Mouse (Mus musculus): ENCODE results near the gene Stn1.

Gene Stn1

GRCm38 (mm10) chr19:47542441-47542840, 5.1 kb upstream of the Stn1 start:
- DNase-seq (ENCODE audit: low read depth, low spot score): no peak

- DNase-seq (ENCODE audit: low read depth, low spot score): no peak
Observed at GRCm38 (mm10) chr19:47538801-47539200, 1.5 kb upstream of the Stn1 start.

DNA sequence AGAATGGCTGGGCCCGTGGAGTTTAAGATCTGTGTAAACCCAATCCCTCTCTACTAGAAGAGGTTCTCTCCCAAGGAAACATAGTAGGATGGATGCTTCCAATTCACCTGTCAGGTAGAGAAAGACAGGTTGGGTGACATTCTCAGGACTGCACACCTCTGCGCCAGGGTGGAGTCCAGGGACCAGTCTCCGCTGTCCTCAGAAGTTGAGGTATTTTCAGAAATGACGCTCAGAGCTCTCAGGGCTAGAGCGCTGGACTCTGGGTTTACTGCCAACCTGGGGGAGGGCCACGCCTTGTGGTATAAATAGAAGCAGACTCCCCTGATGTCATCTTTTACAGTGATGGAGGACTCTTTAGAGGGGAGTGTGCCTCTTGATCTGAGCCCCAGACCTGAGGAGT, 572 bp upstream of the Stn1 start:
- DNase-seq (ENCODE audit: low read depth, low spot score): peak; percentile 39

DNA sequence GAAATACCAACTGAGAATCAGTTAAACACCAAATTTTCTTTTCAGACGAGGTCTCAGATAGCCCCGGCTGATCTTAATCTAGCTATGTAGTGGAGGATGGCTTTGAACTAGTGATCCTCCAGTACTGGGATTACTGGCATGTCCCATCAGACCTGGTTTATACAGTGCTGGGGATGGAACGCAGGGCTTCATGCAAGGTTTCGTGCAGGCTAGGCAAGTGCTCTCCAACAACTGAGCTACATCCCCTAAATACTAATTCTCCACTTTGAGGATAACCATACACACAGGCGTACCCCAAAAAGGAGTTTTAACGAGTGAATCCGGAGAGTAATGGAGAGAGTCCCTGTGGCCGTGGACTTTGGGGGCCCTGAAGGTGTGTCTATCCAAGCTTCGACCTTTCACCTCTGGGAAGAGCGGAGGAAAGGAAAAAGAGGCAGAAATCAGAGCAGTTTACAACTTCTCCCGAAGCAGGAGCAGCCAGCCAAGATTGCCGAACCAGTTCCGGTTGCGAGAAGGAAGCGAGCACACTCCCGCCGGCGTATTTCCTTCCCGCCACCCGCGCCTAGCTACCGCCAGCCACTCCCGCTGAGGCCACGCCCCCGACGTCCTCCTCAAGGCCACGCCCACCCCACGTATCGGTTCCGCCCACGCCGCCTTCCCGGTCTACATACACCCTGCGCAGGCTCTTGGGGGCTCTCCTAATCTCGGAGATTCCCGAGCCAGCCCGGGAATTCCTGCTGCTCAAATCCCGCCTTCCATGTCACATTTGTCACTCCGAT, 597 bp downstream of the Stn1 start:
- DNase-seq (ENCODE audit: low read depth, low spot score): peak; percentile 97

GRCm38 (mm10) chr19:47534131-47534530, 3.2 kb downstream of the Stn1 start:
- DNase-seq (ENCODE audit: low read depth, low spot score): no peak

- DNase-seq (ENCODE audit: low read depth, low spot score): no peak
Observed at GRCm38 (mm10) chr19:47532449-47532848, 4.9 kb downstream of the Stn1 start.

DNA sequence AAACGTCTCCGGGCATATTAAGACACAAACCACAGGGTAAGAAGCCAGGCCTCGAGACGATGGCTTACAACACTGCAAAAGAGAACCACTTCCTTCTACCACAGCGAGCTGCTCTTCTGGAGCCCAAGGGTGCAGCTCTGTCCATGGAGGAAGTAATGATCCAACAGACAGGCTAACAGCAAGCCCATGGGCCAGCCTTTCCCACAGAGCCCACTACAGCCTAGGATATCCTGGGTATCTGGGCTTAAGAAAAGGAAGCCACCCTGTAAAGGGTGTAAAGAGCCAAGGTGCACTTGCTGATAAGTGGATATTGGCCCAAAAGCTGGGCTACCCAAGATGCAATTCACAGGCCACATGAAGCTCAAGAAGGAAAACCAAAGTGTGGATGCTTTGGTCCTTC, 6.0 kb downstream of the Stn1 start:
- DNase-seq (ENCODE audit: low read depth, low spot score): no peak

DNA sequence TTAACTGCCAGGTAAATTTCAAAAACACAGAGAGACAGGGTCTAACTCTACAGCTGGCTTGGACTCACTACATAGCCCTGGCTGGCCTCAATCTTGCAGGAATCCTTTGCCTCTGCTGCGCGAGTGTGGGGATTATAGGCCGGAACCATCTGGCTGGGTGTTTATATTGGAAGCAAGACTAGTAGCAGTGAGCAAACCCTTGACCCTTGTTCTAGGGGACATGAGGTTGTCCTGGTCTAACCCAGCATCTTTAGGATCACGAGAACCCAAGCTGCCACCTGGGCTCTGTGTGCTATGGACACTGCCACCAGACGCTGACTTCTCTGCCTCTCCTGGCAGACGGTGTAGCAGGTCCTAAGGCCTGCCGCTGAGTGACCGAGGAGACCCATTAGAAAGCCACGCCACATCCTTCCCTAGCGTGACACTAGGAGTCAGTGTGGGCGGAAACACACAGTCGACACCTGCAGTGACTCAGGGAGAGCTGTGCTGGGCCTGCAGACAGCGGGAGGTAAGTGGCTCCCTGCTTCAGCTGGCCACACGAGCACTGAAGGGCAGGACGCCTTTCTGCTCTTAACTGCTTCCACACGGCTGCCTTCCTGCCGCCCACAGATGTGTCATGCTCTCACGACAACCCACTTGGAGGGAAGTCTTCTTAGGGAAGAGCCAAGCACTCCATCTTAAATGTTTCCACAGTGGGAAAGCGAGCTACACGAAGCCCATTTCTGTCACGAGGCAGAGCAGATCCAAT, 10.9 kb downstream of the Stn1 start:
- DNase-seq (ENCODE audit: low read depth, low spot score): no peak

DNA sequence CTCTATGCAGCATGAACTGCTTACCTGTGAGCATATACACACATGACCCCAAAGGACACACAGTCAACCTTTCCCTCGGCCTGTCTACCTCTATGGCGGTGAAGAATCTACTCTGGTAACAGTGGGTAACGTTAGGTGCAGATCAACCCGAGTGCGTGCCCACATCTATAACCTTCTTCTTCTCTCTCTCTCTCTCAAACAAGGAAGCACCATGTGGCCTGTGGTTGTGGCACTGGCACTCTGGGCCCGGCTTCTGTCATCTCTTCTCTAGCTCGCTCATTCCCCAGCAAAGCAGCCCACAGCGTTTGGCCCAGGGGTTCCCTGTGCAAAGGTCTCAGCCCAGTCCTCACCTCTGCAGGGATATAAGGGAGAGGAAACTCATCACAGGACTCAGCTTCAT, 12.4 kb downstream of the Stn1 start:
- no peak for DNase-seq (ENCODE audit: low read depth, low spot score)

- no peak for DNase-seq (ENCODE audit: low read depth, low spot score)
Observed at GRCm38 (mm10) chr19:47521403-47521802, 15.9 kb downstream of the Stn1 start.

DNA sequence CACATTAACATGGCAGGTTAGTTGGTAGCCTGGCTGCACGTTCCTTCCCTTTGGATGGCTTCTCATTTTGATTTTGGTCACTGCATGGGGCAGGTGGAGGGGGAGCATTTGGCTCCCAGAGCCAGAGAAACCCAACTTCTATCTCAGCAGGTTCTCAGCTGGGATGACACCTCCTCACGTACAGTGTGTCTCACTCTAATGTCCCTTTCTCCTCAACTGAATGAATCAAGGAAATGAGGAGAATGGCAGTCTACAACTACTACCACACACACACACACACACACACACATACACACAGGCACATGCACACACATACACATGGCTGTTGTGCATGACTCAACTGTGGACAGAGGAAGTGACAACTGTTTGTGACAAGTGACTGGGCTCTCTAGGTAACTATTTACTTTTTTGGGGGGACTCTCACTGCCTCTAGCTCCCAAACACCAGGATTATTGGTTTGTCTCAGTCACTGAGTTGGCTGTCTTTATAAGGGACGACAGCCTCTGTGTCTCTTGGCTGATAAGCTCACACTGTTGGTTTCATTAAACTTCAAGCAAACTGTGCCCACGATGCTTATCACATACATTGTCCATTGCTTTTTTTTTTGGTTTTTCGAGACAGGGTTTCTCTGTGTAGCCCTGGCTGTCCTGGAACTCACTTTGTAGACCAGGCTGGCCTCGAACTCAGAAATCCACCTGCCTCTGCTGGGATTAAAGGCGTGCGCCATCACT, 18.0 kb downstream of the Stn1 start:
- no peak for DNase-seq (ENCODE audit: low read depth, low spot score)

GRCm38 (mm10) chr19:47518475-47519162, 18.7 kb downstream of the Stn1 start:
- peak; percentile 61 for DNase-seq (ENCODE audit: low read depth, low spot score)

GRCm38 (mm10) chr19:47517570-47517969, 19.7 kb downstream of the Stn1 start:
- no peak for DNase-seq (ENCODE audit: low read depth, low spot score)

GRCm38 (mm10) chr19:47516879-47517278, 20.4 kb downstream of the Stn1 start:
- DNase-seq (ENCODE audit: low read depth, low spot score): no peak

DNA sequence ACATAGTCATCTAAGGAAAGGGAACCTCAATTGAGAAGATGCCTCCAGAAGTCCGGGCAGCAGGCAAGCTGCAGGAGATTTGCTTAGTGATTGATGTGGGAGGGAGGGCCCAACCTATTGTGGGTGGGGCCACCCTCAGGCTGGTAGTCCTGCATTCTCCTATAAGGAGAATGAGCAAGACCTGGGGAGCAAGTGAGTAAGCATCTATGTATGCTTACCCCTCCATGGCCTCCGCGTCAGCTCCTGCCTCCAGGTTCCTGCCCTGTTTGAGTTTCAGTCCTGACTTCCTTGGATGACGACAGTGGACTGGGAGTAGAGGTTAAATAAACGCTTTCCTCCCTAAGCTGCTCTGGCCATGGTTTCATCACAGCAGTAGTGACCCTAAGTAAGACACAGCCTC, 22.2 kb downstream of the Stn1 start:
- DNase-seq (ENCODE audit: low read depth, low spot score): no peak

GRCm38 (mm10) chr19:47513618-47513897, 23.7 kb downstream of the Stn1 start:
- DNase-seq (ENCODE audit: low read depth, low spot score): no peak

DNA sequence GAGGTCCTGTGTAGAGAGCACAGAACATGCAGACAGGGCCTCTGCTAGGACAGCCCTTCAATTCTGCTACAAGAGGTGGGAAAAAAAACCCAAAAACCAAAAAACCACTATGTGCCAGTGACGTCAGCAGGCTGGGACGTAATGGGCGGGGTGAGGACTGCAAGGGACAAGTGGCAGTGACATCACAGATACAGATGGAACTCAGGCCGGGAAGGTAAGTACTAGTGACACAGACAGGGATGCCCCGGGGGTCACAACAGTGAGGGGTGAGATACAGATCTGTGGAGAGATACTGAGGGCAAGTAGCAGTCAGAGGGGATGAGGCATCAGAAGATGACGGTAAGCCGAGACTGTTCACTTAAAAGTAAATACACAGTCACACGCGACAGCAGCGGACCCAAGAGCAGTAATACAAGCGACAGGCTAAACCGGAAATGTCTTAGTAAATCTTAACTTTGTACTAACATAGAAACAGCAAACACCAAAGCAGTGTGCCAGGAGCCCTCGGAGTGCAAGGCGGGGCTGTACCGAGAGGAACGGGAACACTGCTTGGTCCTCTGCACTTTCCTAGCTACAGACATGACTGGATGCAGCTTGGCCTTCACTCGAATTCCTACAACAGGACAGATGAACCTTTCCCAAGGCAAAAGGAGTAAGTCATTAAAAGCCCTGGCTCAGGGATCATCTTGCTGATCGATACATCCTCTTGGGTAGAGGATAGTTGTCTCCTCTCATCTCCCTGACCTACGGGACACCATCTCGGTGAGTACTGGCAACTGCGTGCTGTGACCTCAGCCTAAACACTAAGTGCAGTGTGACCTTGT, 24.3 kb downstream of the Stn1 start:
- no peak for DNase-seq (ENCODE audit: low read depth, low spot score)

DNA sequence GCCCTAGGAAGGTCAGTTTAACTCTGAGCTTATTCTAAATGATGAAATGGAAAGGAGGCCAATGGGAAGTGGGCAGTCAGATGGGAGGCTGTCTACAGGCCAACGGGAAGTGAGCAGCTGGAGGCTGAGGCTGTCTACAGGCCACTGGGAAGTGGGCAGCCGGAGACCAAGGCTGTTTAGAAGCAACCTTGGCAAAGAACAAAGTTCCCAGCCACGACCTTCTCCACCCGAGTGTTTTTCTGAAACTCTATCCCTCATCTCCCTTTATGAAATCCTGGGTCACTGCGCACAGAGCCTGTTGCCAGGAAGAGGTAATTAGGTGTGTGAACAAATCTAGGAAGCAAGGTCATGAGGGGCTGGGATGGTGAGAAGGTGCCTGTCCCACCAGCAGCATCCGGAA, 25.3 kb downstream of the Stn1 start:
- no peak for DNase-seq (ENCODE audit: low read depth, low spot score)

GRCm38 (mm10) chr19:47511294-47511675, 26.0 kb downstream of the Stn1 start:
- DNase-seq (ENCODE audit: low read depth, low spot score): no peak

DNA sequence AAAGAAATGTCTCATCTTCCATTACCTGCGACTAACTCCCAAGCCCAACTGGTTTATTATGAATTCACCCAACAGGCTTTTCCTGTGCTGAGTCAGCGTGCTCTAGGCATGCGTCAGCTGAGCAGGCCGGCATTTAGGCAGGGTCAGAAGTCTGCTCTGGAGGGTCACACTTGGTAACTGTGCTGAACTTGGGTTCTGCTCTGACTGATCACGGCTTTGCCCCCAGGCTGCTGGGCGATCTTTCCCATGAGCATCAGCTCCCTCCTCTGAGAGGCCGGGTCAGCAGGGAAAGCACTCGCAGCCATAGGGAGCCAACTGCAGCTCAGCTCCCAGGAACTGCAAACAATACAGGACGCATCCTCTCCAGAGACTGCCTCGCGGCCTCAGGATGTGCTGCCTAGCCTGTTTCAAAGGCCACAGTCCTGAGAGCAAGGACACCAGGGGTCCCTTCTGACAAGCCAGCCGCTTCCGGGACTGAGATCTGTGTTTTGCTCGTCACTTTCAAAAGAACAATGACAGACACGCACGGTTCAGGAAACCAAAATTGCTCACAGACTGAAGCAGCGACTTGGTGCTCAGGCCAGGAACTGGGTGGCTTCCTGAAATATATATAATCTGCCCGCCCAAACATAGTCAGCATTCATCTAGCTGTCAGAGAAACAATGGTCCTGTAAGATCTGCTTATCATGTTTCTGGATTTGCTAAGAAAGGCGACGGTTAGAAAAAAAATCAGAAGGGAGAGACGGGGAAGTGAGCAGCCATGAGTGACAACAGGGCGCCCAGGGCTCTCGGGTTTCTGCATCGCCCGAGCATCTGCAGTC, 26.6 kb downstream of the Stn1 start:
- DNase-seq (ENCODE audit: low read depth, low spot score): no peak

GRCm38 (mm10) chr19:47510135-47510472, 27.2 kb downstream of the Stn1 start:
- DNase-seq (ENCODE audit: low read depth, low spot score): no peak
